Mouse (Mus musculus): ENCODE data around the gene Rnase4.

DNA sequence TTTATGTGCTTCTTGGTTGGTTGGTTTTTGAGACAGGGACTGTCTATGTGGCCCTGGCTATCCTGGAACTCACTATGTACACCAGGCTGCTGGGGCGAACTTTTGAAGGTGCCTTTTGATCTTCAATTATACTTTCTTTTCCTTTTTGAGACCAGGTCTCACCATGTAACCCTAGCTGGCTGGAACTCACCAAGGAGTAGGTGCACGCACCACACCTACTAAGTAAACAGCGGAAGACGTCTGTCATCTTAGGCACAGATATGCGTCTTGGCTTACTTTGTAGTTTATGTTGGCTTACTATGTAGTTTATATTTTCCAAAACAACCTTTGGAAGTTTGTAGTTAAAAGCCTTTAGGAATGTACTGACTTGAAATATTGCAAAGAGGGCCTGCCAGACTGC lies 21.9 kb upstream of the Rnase4 start:
- TF ChIP-seq CTCF (IDR thresholded peaks at IDR 0.05): no peak
- TF ChIP-seq POLR2A (IDR thresholded peaks at IDR 0.05; ENCODE audit: insufficient read depth, low read depth, low read length): no peak
